Mouse (Mus musculus) heart, embryonic 15.5 days (tissue): ENCODE measurements around the gene Eif3a. TPM values are rescaled to one million over a fixed set of nuclear protein-coding genes. Genes with fewer than 3 reads are reported as not detected.

ENCODE experiments used
- ATAC-seq: fragments of 200-750 bp; cut with Nextera tagmentation; replicated peaks from 2 replicates; pipeline ENCODE4 v1.8.0; 2017; ENCODE audit warnings: low read depth, moderate TSS enrichment; ENCODE audit not compliant: insufficient number of reproducible peaks, insufficient read depth, low FRiP score
- H3K27ac ChIP-seq: fragments of 300-500 bp; sonication (generic); 2 replicates; pipeline ENCODE4 v1.5.1; 2015; ENCODE audit warnings: mild to moderate bottlenecking, inconsistent platforms
- H3K27me3 ChIP-seq: fragments of 300-500 bp; sonication (generic); 2 replicates; pipeline ENCODE4 v1.6.1; 2015; ENCODE audit warnings: inconsistent platforms
- H3K36me3 ChIP-seq: fragments of 300-500 bp; sonication (generic); 2 replicates; pipeline ENCODE4 v1.6.1; 2015; ENCODE audit warnings: mild to moderate bottlenecking, inconsistent platforms
- H3K4me1 ChIP-seq: fragments of 300-500 bp; sonication (generic); replicated peaks from 2 replicates; pipeline ENCODE4 v1.6.1; 2015; ENCODE audit warnings: inconsistent platforms
- H3K4me2 ChIP-seq: fragments of 300-500 bp; sonication (generic); 2 replicates; pipeline ENCODE4 v1.6.1; 2015; ENCODE audit warnings: inconsistent platforms, mild to moderate bottlenecking, moderate library complexity
- H3K4me3 ChIP-seq: fragments of 300-500 bp; sonication (generic); 2 replicates; pipeline ENCODE4 v1.5.1; 2015; ENCODE audit warnings: mild to moderate bottlenecking, inconsistent platforms
- H3K9ac ChIP-seq: fragments of 300-500 bp; sonication (generic); 2 replicates; pipeline ENCODE4 v1.6.1; 2015; ENCODE audit warnings: mild to moderate bottlenecking, inconsistent platforms
- H3K9me3 ChIP-seq: fragments of 300-500 bp; sonication (generic); replicated peaks from 2 replicates; pipeline ENCODE4 v1.6.1; 2016; ENCODE audit warnings: inconsistent platforms
- WGBS: fragments of 180-500 bp; shearing (Covaris S2); methylation state at CpG from one replicate; pipeline ENCODE4 v1.1.7; 2015; ENCODE audit warnings: mixed read lengths; 5-methylcytosine and 5-hydroxymethylcytosine counted together
- polyA plus RNA-seq: library from polyadenylated mRNA; unstranded; fragments of >200 nt; fragmentation: Nextera tagmentation; extraction: Ambion mirVana; gene quantifications from 2 replicates; pipeline ENCODE4 v1.2.1, GENCODE M21; 2015

Eif3a gene
- 95.0 and 103 TPM in 2 replicates for polyA plus RNA-seq

- H3K27ac ChIP-seq: peak within 1 kb of the TSS; percentile 97
- peak within 1 kb of the TSS; percentile 57 for H3K4me2 ChIP-seq
- H3K36me3 ChIP-seq: no peaks in the 10 kb centered on the region
- WGBS: under 1% methylated on average over 57 of the region's 57 CpGs
- ATAC-seq: peak; percentile 96
- H3K4me1 ChIP-seq: peaks cover 23% of the 10 kb centered on the region
- peak within 1 kb of the TSS; percentile 99 for H3K9ac ChIP-seq
- H3K9me3 ChIP-seq: no peaks in the 10 kb centered on the region
- peak within 1 kb of the TSS; percentile 98 for H3K4me3 ChIP-seq
- H3K27me3 ChIP-seq: no peaks in the 10 kb centered on the region
Measured at GRCm38 (mm10) chr19:60790551-60791161, at the start of gene Eif3a. TSS of gene Eif3a (minus strand) at chr19:60790658.

GRCm38 (mm10) chr19:60837747-60838146 lies 47.3 kb upstream of the Eif3a start:
- Histone ChIP-seq H3K36me3 (peaks cover 59% of the 10 kb centered on the region), H3K9ac (no peak overlapping the region), H3K9me3 (no peaks in the 10 kb centered on the region), H3K27me3 (no peaks in the 10 kb centered on the region), H3K27ac (no peak overlapping the region), H3K4me1 (0 out of 2 replicates have a peak, but pooled peaks cover 3% of the 10 kb centered on the region), H3K4me3 (no peak overlapping the region), H3K4me2 (no peak overlapping the region)
- peak; percentile 47; the same call in 1 of the 2 replicates for ATAC-seq
- WGBS: 29% methylated on average over 1 of the region's 1 CpGs

GRCm38 (mm10) chr19:60818677-60819076 lies 28.2 kb upstream of the Eif3a start:
- H3K27me3 ChIP-seq: no peaks in the 10 kb centered on the region
- H3K36me3 ChIP-seq: peaks cover 54% of the 10 kb centered on the region
- no peaks in the 10 kb centered on the region for H3K9me3 ChIP-seq
- no peak overlapping the region for H3K4me3 ChIP-seq
- H3K4me2 ChIP-seq: no peak overlapping the region
- H3K9ac ChIP-seq: no peak overlapping the region
- 87% methylated on average over 6 of the region's 6 CpGs for WGBS
- no peak overlapping the region for H3K27ac ChIP-seq
- ATAC-seq: no peak
- no peaks in the 10 kb centered on the region for H3K4me1 ChIP-seq

- ATAC-seq: no peak
- Histone ChIP-seq H3K9ac (no peak overlapping the region), H3K4me2 (no peak overlapping the region), H3K4me3 (no peak overlapping the region), H3K4me1 (peaks cover 12% of the 10 kb centered on the region), H3K27ac (no peak overlapping the region), H3K9me3 (no peaks in the 10 kb centered on the region), H3K27me3 (no peaks in the 10 kb centered on the region), H3K36me3 (peaks cover 13% of the 10 kb centered on the region; the same call in 1 of the 2 replicates)
- WGBS: 94% methylated on average over 6 of the region's 6 CpGs
Measured at GRCm38 (mm10) chr19:60813133-60813532, 22.7 kb upstream of the Eif3a start.

- no peaks in the 10 kb centered on the region for H3K9me3 ChIP-seq
- peaks cover 12% of the 10 kb centered on the region; the same call in 1 of the 2 replicates for H3K36me3 ChIP-seq
- 0 out of 2 replicates have a peak overlapping the region, but pooled peaks have one; percentile 69 for H3K27ac ChIP-seq
- WGBS: 14% methylated on average over 10 of the region's 10 CpGs
- no peak for ATAC-seq
- H3K9ac ChIP-seq: peak overlapping the region; percentile 79
- peak overlapping the region; percentile 72 for H3K4me3 ChIP-seq
- H3K4me1 ChIP-seq: peaks cover 12% of the 10 kb centered on the region
- H3K4me2 ChIP-seq: peak overlapping the region; percentile 70
- H3K27me3 ChIP-seq: no peaks in the 10 kb centered on the region
Measured at GRCm38 (mm10) chr19:60812036-60812389, 21.6 kb upstream of the Eif3a start.

GRCm38 (mm10) chr19:60811098-60812035 lies 20.9 kb upstream of the Eif3a start, which contains the start of gene Fam45a:
TSS of gene Fam45a (plus strand) at chr19:60811585.
- Histone ChIP-seq H3K36me3 (peaks cover 8% of the 10 kb centered on the region; the same call in 1 of the 2 replicates), H3K4me2 (peak within 1 kb of the TSS; percentile 70), H3K27me3 (no peaks in the 10 kb centered on the region), H3K4me1 (peaks cover 12% of the 10 kb centered on the region), H3K4me3 (peak within 1 kb of the TSS; percentile 72), H3K9ac (peak within 1 kb of the TSS; percentile 79), H3K27ac (peak within 1 kb of the TSS; percentile 69), H3K9me3 (no peaks in the 10 kb centered on the region)
- ATAC-seq: peak; percentile 100
- WGBS: 2% methylated on average over 45 of the region's 45 CpGs

- WGBS: 66% methylated on average over 2 of the region's 2 CpGs
- no peak overlapping the region for H3K27ac ChIP-seq
- H3K4me3 ChIP-seq: no peak overlapping the region
- H3K36me3 ChIP-seq: no peaks in the 10 kb centered on the region
- H3K4me2 ChIP-seq: no peak overlapping the region
- peaks cover 12% of the 10 kb centered on the region for H3K4me1 ChIP-seq
- H3K27me3 ChIP-seq: no peaks in the 10 kb centered on the region
- no peak overlapping the region for H3K9ac ChIP-seq
- H3K9me3 ChIP-seq: no peaks in the 10 kb centered on the region
- no peak for ATAC-seq
Measured at GRCm38 (mm10) chr19:60809927-60810326, 19.5 kb upstream of the Eif3a start.

- Histone ChIP-seq H3K4me2 (no peak overlapping the region), H3K27ac (no peak overlapping the region), H3K9ac (no peak overlapping the region), H3K9me3 (no peaks in the 10 kb centered on the region), H3K4me3 (no peak overlapping the region), H3K4me1 (no peaks in the 10 kb centered on the region), H3K36me3 (no peaks in the 10 kb centered on the region), H3K27me3 (no peaks in the 10 kb centered on the region)
- no peak for ATAC-seq
- 46% methylated on average over 2 of the region's 2 CpGs for WGBS
Measured at GRCm38 (mm10) chr19:60804903-60805302, 14.4 kb upstream of the Eif3a start.

- no peak for ATAC-seq
- Histone ChIP-seq H3K36me3 (no peaks in the 10 kb centered on the region), H3K9ac (no peak overlapping the region), H3K27me3 (no peaks in the 10 kb centered on the region), H3K9me3 (no peaks in the 10 kb centered on the region), H3K27ac (no peak overlapping the region), H3K4me3 (no peak overlapping the region), H3K4me2 (no peak overlapping the region), H3K4me1 (no peaks in the 10 kb centered on the region)
- WGBS: 66% methylated on average over 7 of the region's 7 CpGs
Measured at GRCm38 (mm10) chr19:60799867-60800569, 9.6 kb upstream of the Eif3a start.

GRCm38 (mm10) chr19:60797415-60797814 lies 7.0 kb upstream of the Eif3a start:
- Histone ChIP-seq H3K27me3 (no peaks in the 10 kb centered on the region), H3K27ac (no peak overlapping the region), H3K4me2 (no peak overlapping the region), H3K9me3 (no peaks in the 10 kb centered on the region), H3K4me1 (no peaks in the 10 kb centered on the region), H3K36me3 (no peaks in the 10 kb centered on the region), H3K4me3 (no peak overlapping the region), H3K9ac (no peak overlapping the region)
- no peak for ATAC-seq
- 87% methylated on average over 2 of the region's 2 CpGs for WGBS

- Histone ChIP-seq H3K9me3 (no peaks in the 10 kb centered on the region), H3K4me1 (peaks cover 3% of the 10 kb centered on the region), H3K4me3 (no peak overlapping the region), H3K4me2 (no peak overlapping the region), H3K27ac (no peak overlapping the region), H3K36me3 (no peaks in the 10 kb centered on the region), H3K9ac (no peak overlapping the region), H3K27me3 (no peaks in the 10 kb centered on the region)
- ATAC-seq: no peak
- 76% methylated on average over 2 of the region's 2 CpGs for WGBS
Measured at GRCm38 (mm10) chr19:60795244-60795643, 4.8 kb upstream of the Eif3a start.
